ENCODE assay signal across 16 mouse cellular contexts in genomic region chr8:115741964-115742363, GRCm38 (mm10).
"Had no signal": no experiment of that assay in that cellular context is flagged by ENCODE, and none has a peak within 500 bp of the region (broad histone marks: within the 10 kb centered on the region; RNA-seq: fewer than 3 reads in every experiment).

No protein-coding gene starts in this region.

- H3K36me3 ChIP-seq: midbrain, embryonic 13.5 days; midbrain, embryonic 15.5 days; neural tube, embryonic 12.5 days; stomach, embryonic 15.5 days had no signal

- H3K9me3 ChIP-seq: midbrain, embryonic 13.5 days; midbrain, embryonic 15.5 days; neural tube, embryonic 12.5 days; stomach, embryonic 15.5 days had no signal

- H3K27me3 ChIP-seq: megakaryocyte, embryonic 14.5 days; midbrain, embryonic 13.5 days; midbrain, embryonic 15.5 days; neural tube, embryonic 12.5 days; stomach, embryonic 15.5 days had no signal

- DNase-seq: lung, adult 18-20 months; lung, embryonic 14.5 days; lung, postnatal 14 days; lung, postnatal 36 days; right cerebral cortex, postnatal 14 days; thymus, adult 2 months; thymus, postnatal 25 days; thymus, postnatal 4 days had no signal

- H3K4me3 ChIP-seq: megakaryocyte, embryonic 14.5 days; midbrain, embryonic 13.5 days; midbrain, embryonic 15.5 days; neural tube, embryonic 12.5 days; stomach, embryonic 15.5 days had no signal

- ATAC-seq: midbrain, embryonic 13.5 days; midbrain, embryonic 15.5 days had no signal

- H3K4me1 ChIP-seq: megakaryocyte, embryonic 14.5 days; midbrain, embryonic 13.5 days; midbrain, embryonic 15.5 days; neural tube, embryonic 12.5 days; stomach, embryonic 15.5 days had no signal

- H3K9ac ChIP-seq: lung, embryonic 14.5 days; midbrain, embryonic 13.5 days; midbrain, embryonic 15.5 days; neural tube, embryonic 12.5 days; stomach, embryonic 15.5 days had no signal

- H3K4me2 ChIP-seq: lung, embryonic 14.5 days; midbrain, embryonic 11.5 days; midbrain, embryonic 13.5 days; midbrain, embryonic 15.5 days; neural tube, embryonic 12.5 days; stomach, embryonic 15.5 days had no signal

- H3K27ac ChIP-seq: macrophage; midbrain, embryonic 13.5 days; midbrain, embryonic 15.5 days; neural tube, embryonic 12.5 days; stomach, embryonic 15.5 days; stomach, postnatal 0 days had no signal
